Mouse (Mus musculus) embryonic stem cell, embryonic (primary cell): ENCODE data around the gene Usp10.

Source experiments
- CTCF ChIA-PET, 4 experiments: fragments of 300-600 bp in 2 of 4; fragments of 350-600 bp in 2 of 4; sonication (Branson Sonifier 250); formaldehyde crosslinking; loops; one replicate each; lab custom pipeline; 2022; ENCODE audit warnings: inconsistent platforms in 2 of 4; lab: Charles Lee
- POLR2A ChIA-PET, 4 experiments: fragments of 300-600 bp in 2 of 4; fragments of 350-600 bp in 2 of 4; sonication (Branson Sonifier 250); formaldehyde crosslinking; loops; one replicate each; lab custom pipeline; 2022; ENCODE audit warnings: antibody characterized with exemption in 4 of 4, inconsistent platforms in 1 of 4; lab: Charles Lee

Gene Usp10

DNA sequence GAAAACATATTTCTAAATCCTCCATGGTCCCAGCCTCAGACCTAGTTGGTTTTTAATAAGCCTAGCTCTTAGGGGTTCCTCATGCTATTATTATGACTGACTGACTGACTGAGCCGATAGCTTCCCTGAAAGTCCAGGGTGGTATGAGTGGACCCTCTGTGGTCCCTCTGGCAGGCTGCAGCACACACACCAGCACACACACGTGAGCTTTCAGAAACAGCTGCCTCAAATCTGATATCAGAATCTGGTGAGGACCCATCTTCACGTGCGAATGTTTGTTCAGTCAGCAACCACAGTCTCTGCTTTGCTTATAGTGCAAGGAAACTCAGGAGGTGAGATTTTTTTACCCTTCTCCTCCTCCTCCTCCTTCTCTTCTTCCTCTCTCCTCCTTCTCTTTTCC is 54.7 kb downstream of the Usp10 start:
- POLR2A ChIA-PET = no interaction called here
- CTCF ChIA-PET = interaction anchor here in 1 of 4 experiments (0.6 kb wide), 1 partner anchor 238 kb away, joined by 11 read pairs; no protein-coding TSS in a partner anchor

- POLR2A ChIA-PET = no interaction called here
- CTCF ChIA-PET = interaction anchor here in 3 of 4 experiments (0.6 to 1.8 kb wide), 6 partner anchors 9 to 185 kb away, joined by 3 to 7 read pairs (median 4); no protein-coding TSS in a partner anchor
Observed at GRCm38 (mm10) chr8:119967435-119967834, 57.3 kb downstream of the Usp10 start.

- POLR2A ChIA-PET = interaction anchor here in 1 of 4 experiments (1.9 kb wide), 1 partner anchor 12 kb away, joined by 4 read pairs; no protein-coding TSS in a partner anchor
- CTCF ChIA-PET = interaction anchor here in 2 of 4 experiments (1.0 to 1.7 kb wide), 3 partner anchors 22 to 108 kb away, joined by 3 to 5 read pairs (median 4); partner anchors contain the start of gene Crispld2 (in 1 of the 2)
Observed at GRCm38 (mm10) chr8:119970169-119970568, 60.0 kb downstream of the Usp10 start.

GRCm38 (mm10) chr8:119972558-119972957 is 62.4 kb downstream of the Usp10 start:
- CTCF ChIA-PET = interaction anchor here in 3 of 4 experiments (0.6 to 0.7 kb wide), 7 partner anchors 9 to 1669 kb away, joined by 3 to 12 read pairs (median 3); no protein-coding TSS in a partner anchor
- POLR2A ChIA-PET = interaction anchor here in 1 of 4 experiments (0.5 to 1.3 kb wide), 5 partner anchors 12 to 180 kb away, joined by 3 to 5 read pairs (median 3); no protein-coding TSS in a partner anchor

DNA sequence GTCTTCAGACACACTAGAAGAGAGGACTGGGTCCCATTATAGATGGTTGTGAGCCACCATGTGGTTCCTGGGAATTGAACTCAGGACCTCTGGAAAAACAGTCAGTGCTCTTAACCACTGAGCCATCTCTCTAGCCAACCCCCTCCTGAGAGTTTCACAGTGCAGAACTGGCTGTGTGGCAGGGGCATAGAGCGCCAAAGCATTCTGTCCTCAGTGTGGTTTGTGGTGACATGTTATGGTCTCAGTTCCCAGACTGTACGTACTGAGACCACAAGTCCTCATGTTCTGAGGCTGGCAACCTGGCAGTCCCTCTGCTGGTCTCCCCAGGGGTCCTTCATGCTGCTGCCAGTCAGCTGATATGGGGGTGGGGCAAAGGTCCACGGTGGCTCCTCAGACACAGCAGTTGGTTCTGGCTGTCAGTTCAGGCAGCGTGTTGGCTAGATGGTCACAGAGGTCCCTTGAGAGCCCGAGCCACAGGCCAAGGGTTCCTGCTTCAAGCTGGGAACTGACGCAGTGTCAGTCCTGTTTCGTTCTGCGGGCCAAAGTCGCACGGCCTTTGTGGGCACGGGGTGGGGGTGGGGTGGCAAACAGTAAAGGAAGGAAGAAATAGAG is 68.7 kb downstream of the Usp10 start:
- POLR2A ChIA-PET = no interaction called here
- CTCF ChIA-PET = interaction anchor here in 1 of 4 experiments (0.5 kb wide), 1 partner anchor 558 kb away, joined by 3 read pairs; no protein-coding TSS in a partner anchor

GRCm38 (mm10) chr8:119981253-119981652 is 71.1 kb downstream of the Usp10 start:
- ChIA-PET CTCF (interaction anchor here in 3 of 4 experiments (0.6 to 1.7 kb wide), 5 partner anchors 9 to 91 kb away, joined by 3 to 6 read pairs (median 4); partner anchors contain the start of gene Crispld2 (in 1 of the 3)), POLR2A (no interaction called here)

GRCm38 (mm10) chr8:119984085-119984484 is 73.9 kb downstream of the Usp10 start:
- CTCF ChIA-PET = interaction anchor here in 1 of 4 experiments (0.7 kb wide), 1 partner anchor 14 kb away, joined by 3 read pairs; no protein-coding TSS in a partner anchor

GRCm38 (mm10) chr8:119986174-119986573 is 76.0 kb downstream of the Usp10 start:
- CTCF ChIA-PET = interaction anchor here in 3 of 4 experiments (0.6 to 1.1 kb wide), 4 partner anchors 75 to 835 kb away, joined by 3 read pairs; partner anchors contain the start of gene Cotl1 (in 1 of the 3)
- POLR2A ChIA-PET = no interaction called here

More at GRCm38 (mm10) chr8:119984085-119984484, 73.9 kb downstream of the Usp10 start:
- POLR2A ChIA-PET = interaction anchor here in 1 of 4 experiments (1.1 kb wide), 1 partner anchor 88 kb away, joined by 3 read pairs; no protein-coding TSS in a partner anchor

- ChIA-PET CTCF (no interaction called here), POLR2A (no interaction called here)
Observed at GRCm38 (mm10) chr8:119988087-119988486, 77.9 kb downstream of the Usp10 start.

GRCm38 (mm10) chr8:119992249-119992648 is 82.1 kb downstream of the Usp10 start, which contains the start of gene Crispld2:
Crispld2 (plus strand) TSS chr8:119992438.
- ChIA-PET POLR2A (interaction anchor here in 2 of 4 experiments (0.9 to 1.9 kb wide), 5 partner anchors 13 to 224 kb away, joined by 3 to 4 read pairs (median 3); no protein-coding TSS in a partner anchor), CTCF (interaction anchor here in 2 of 4 experiments (0.8 to 1.8 kb wide), 8 partner anchors 11 to 208 kb away, joined by 3 to 9 read pairs (median 4); no protein-coding TSS in a partner anchor)

DNA sequence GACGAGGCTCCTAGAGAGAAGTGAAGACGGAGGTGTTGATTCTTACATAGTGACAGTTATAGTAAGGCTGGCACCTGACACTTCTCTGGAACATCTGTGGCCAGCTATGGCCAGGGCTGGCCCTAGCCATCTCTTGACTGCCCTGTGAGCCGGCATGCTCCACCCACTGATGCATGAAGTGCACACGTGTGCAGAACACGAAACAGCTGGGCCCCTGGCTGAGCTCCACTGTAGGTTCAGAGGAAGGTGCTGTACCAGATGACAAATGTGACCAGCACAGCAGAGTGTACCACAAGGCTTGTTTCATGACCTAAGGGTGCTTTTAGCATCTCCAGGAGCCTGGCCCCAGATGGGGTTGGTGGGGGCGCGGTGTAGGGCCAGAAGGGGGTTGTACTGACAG is 84.0 kb downstream of the Usp10 start:
- ChIA-PET POLR2A (interaction anchor here in 1 of 4 experiments (1.6 kb wide), 1 partner anchor 50 kb away, joined by 4 read pairs; no protein-coding TSS in a partner anchor), CTCF (no interaction called here)

DNA sequence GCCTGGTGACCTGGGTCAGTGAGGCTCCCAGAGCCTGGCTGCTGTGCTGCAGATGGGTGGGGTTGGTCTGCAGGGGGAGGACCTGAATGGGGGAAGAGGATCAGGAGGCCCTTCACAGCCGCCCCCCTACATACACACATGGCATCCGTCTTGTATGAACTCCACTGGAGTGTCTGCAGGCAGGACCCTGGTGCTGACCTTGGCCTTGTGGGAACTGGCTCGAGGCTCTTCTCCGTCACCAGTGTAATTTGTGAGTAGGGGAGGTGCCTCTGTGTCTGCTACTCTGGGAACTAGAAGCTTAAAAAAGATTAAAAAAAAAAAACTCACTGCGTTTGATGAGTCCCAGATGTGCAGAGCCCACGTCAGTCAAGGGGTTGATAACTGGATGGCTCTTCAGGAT is 84.4 kb downstream of the Usp10 start:
- ChIA-PET CTCF (no interaction called here), POLR2A (interaction anchor here in 1 of 4 experiments (0.7 kb wide), 1 partner anchor 580 kb away, joined by 4 read pairs; no protein-coding TSS in a partner anchor)

DNA sequence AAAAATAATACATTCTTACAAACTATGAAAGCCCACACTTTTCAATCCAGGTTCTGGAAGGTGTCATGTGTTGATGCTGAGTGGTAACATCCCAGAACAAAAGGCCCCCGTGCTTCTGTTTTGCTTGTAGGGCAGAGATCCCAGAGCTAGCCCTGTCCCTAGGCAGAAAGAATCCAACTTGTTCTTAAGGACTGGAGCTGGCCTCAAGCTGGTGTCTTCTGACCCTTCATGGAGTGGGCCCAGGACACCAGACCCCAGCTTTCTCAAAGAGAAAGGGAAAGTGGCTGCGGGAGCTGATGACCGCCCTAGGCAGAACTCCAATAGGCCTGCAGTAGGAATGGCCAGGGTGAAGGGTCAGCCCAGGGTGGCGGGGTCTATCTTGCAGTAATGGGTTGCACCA is 87.1 kb downstream of the Usp10 start:
- ChIA-PET POLR2A (interaction anchor here in 1 of 4 experiments (0.6 kb wide), 1 partner anchor 275 kb away, joined by 3 read pairs; no protein-coding TSS in a partner anchor), CTCF (interaction anchor here in 1 of 4 experiments (0.6 kb wide), 1 partner anchor 491 kb away, joined by 3 read pairs; no protein-coding TSS in a partner anchor)

DNA sequence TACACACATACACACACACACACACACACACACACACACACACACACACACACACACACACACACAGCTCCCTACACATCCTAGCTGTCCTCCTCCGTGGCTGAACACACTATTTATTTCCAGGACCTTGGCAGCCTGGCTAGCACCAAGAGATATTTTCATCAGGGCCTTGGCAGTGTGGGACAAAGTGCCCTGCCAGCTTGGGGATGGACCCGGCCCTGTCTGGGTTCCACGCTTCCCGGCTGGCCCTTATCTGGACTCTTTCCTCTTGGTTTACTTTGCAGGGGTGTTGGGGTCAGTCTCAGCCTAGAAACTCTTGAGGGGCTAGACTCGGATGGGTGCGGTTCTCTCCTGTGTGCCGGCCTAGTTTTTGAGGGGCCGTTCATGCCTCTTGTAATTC is 90.3 kb downstream of the Usp10 start:
- POLR2A ChIA-PET = no interaction called here
- CTCF ChIA-PET = no interaction called here

DNA sequence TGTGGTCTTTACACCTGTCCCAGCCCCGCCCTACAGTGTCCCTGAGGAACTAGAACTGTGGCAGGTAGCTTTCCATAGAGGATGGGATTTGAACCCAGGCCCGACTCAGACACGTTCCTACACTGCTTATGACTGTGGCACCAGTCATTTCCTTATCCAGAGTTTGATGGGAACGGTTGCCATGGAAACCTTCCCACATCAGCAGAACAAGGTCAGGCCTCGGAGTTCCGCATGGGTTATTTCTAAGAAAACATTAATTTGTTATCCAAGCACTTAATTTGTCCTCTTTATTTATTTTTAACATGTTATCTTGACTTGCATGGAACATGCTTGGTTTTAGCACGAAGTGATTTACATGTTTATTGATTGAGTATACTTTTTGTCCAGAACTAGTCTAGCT is 91.6 kb downstream of the Usp10 start:
- POLR2A ChIA-PET = no interaction called here

GRCm38 (mm10) chr8:120002348-120002747 is 92.2 kb downstream of the Usp10 start:
- ChIA-PET CTCF (no interaction called here), POLR2A (no interaction called here)

More for the DNA sequence above, 91.6 kb downstream of the Usp10 start:
- CTCF ChIA-PET = no interaction called here

- CTCF ChIA-PET = no interaction called here
- POLR2A ChIA-PET = interaction anchor here in 2 of 4 experiments (0.9 to 1.4 kb wide), 3 partner anchors 8 to 24 kb away, joined by 3 read pairs; partner anchors contain the start of gene Crispld2 (in 1 of the 2)
Observed at GRCm38 (mm10) chr8:120004154-120004702, 94.1 kb downstream of the Usp10 start.

GRCm38 (mm10) chr8:120004705-120005381 is 94.7 kb downstream of the Usp10 start:
- ChIA-PET POLR2A (interaction anchor here in 2 of 4 experiments (0.6 to 1.4 kb wide), 3 partner anchors 12 to 107 kb away, joined by 3 read pairs; partner anchors contain the start of gene Crispld2 (in 1 of the 2)), CTCF (interaction anchor here in 1 of 4 experiments (0.6 kb wide), 1 partner anchor 244 kb away, joined by 5 read pairs; no protein-coding TSS in a partner anchor)
